Mouse (Mus musculus) heart, embryonic 13.5 days (tissue): Measurements from ENCODE around the gene Pdzrn4. TPM values are rescaled to one million over a fixed set of nuclear protein-coding genes. Genes with fewer than 3 reads are reported as not detected.
"Not testable (repeated sequence)": the region's sequence is repeated elsewhere in the genome, so short reads cannot be mapped to it uniquely, and the experiment has no call there.

Experiments
- ATAC-seq: fragments of 200-750 bp; cut with Nextera tagmentation; 2 replicates; pipeline ENCODE4 v1.8.0; 2017; ENCODE audit warnings: moderate TSS enrichment; ENCODE audit not compliant: insufficient number of reproducible peaks, low FRiP score, low TSS enrichment; ENCODE audit errors: extremely low read depth
- H3K27ac ChIP-seq: fragments of 300-500 bp; sonication (generic); replicated peaks from 2 replicates; pipeline ENCODE4 v1.5.1; 2015; ENCODE audit warnings: moderate library complexity, mild to moderate bottlenecking, inconsistent platforms
- H3K27me3 ChIP-seq: fragments of 300-500 bp; sonication (generic); replicated peaks from 2 replicates; pipeline ENCODE4 v1.6.1; 2015; ENCODE audit warnings: mild to moderate bottlenecking, inconsistent platforms
- H3K36me3 ChIP-seq: fragments of 300-500 bp; sonication (generic); 2 replicates; pipeline ENCODE4 v1.6.1; 2015; ENCODE audit warnings: mild to moderate bottlenecking, inconsistent platforms
- H3K4me1 ChIP-seq: fragments of 300-500 bp; sonication (generic); 2 replicates; pipeline ENCODE4 v1.6.1; 2015; ENCODE audit warnings: inconsistent platforms
- H3K4me2 ChIP-seq: fragments of 300-500 bp; sonication (generic); 2 replicates; pipeline ENCODE4 v1.6.1; 2015; ENCODE audit warnings: inconsistent platforms, mild to moderate bottlenecking, moderate library complexity
- H3K4me3 ChIP-seq: fragments of 300-500 bp; sonication (generic); 2 replicates; pipeline ENCODE4 v1.5.1; 2015; ENCODE audit warnings: moderate library complexity, mild to moderate bottlenecking, inconsistent platforms
- H3K9ac ChIP-seq: fragments of 300-500 bp; sonication (generic); 2 replicates; pipeline ENCODE4 v1.6.1; 2015; ENCODE audit warnings: inconsistent platforms, mild to moderate bottlenecking, moderate library complexity
- H3K9me3 ChIP-seq: fragments of 300-500 bp; sonication (generic); 2 replicates; pipeline ENCODE4 v1.6.1; 2016; ENCODE audit warnings: inconsistent platforms
- WGBS: fragments of 180-500 bp; shearing (Covaris S2); methylation state at CpG from one replicate; pipeline ENCODE4 v1.1.7; 2015; ENCODE audit warnings: mixed read lengths; 5-methylcytosine and 5-hydroxymethylcytosine counted together
- polyA plus RNA-seq: library from polyadenylated mRNA; unstranded; fragments of >200 nt; fragmentation: Nextera tagmentation; extraction: Ambion mirVana; gene quantifications from 2 replicates; pipeline ENCODE4 v1.2.1, GENCODE M21; 2015

Pdzrn4 gene
- 0.74 and 0.79 TPM in 2 replicates for polyA plus RNA-seq

- Histone ChIP-seq H3K9ac (peak within 1 kb of the TSS; percentile 77), H3K27ac (no peak within 1 kb of the TSS), H3K36me3 (no peaks in the 10 kb centered on the region), H3K4me1 (peaks cover 11% of the 10 kb centered on the region), H3K4me3 (peak within 1 kb of the TSS; percentile 58), H3K27me3 (peaks cover 36% of the 10 kb centered on the region), H3K4me2 (peak within 1 kb of the TSS; percentile 90), H3K9me3 (no peaks in the 10 kb centered on the region)
- WGBS = under 1% methylated on average over 65 of the region's 65 CpGs
- peak; percentile 37; the same call in 1 of the 2 replicates for ATAC-seq
Measured at GRCm38 (mm10) chr15:92396770-92397608, at the start of gene Pdzrn4. Gene Pdzrn4 (plus strand): TSS chr15:92396881.

GRCm38 (mm10) chr15:92347426-92347825 is 49.3 kb upstream of the Pdzrn4 start:
- Histone ChIP-seq H3K9me3 (no peaks in the 10 kb centered on the region), H3K9ac (no peak overlapping the region), H3K4me1 (0 out of 2 replicates have a peak, but pooled peaks cover 2% of the 10 kb centered on the region), H3K4me3 (no peak overlapping the region), H3K36me3 (no peaks in the 10 kb centered on the region), H3K4me2 (no peak overlapping the region), H3K27me3 (no peaks in the 10 kb centered on the region), H3K27ac (no peak overlapping the region)
- ATAC-seq = no peak
- 51% methylated on average over 4 of the region's 4 CpGs for WGBS

- 49% methylated on average over 3 of the region's 3 CpGs for WGBS
- no peaks in the 10 kb centered on the region for H3K36me3 ChIP-seq
- H3K9me3 ChIP-seq = no peaks in the 10 kb centered on the region
- H3K4me2 ChIP-seq = no peak overlapping the region
- no peak overlapping the region for H3K27ac ChIP-seq
- ATAC-seq = no peak
- no peak overlapping the region for H3K9ac ChIP-seq
- 0 out of 2 replicates have a peak, but pooled peaks cover 2% of the 10 kb centered on the region for H3K4me1 ChIP-seq
- no peak overlapping the region for H3K4me3 ChIP-seq
- H3K27me3 ChIP-seq = no peaks in the 10 kb centered on the region
Measured at GRCm38 (mm10) chr15:92347902-92348301, 48.8 kb upstream of the Pdzrn4 start.

- H3K4me2 ChIP-seq, ATAC-seq, H3K27ac ChIP-seq, H3K9me3 ChIP-seq, H3K4me3 ChIP-seq, H3K9ac ChIP-seq, H3K4me1 ChIP-seq, H3K36me3 ChIP-seq, H3K27me3 ChIP-seq: not testable (repeated sequence)
Measured at GRCm38 (mm10) chr15:92348453-92348852, 48.2 kb upstream of the Pdzrn4 start.

GRCm38 (mm10) chr15:92364153-92364552 is 32.5 kb upstream of the Pdzrn4 start:
- no peak overlapping the region for H3K9ac ChIP-seq
- H3K27me3 ChIP-seq = no peaks in the 10 kb centered on the region
- H3K4me1 ChIP-seq = peaks cover 9% of the 10 kb centered on the region
- no peak for ATAC-seq
- H3K4me3 ChIP-seq = no peak overlapping the region
- 0 out of 2 replicates have a peak overlapping the region, but pooled peaks have one; percentile 32 for H3K27ac ChIP-seq
- WGBS = 25% methylated on average over 6 of the region's 6 CpGs
- no peaks in the 10 kb centered on the region for H3K36me3 ChIP-seq
- no peaks in the 10 kb centered on the region for H3K9me3 ChIP-seq
- H3K4me2 ChIP-seq = peak overlapping the region; percentile 28; the same call in 1 of the 2 replicates

- no peaks in the 10 kb centered on the region for H3K27me3 ChIP-seq
- no peak for ATAC-seq
- H3K27ac ChIP-seq = 0 out of 2 replicates have a peak overlapping the region, but pooled peaks have one; percentile 32
- H3K9ac ChIP-seq = no peak overlapping the region
- H3K4me3 ChIP-seq = no peak overlapping the region
- peaks cover 9% of the 10 kb centered on the region for H3K4me1 ChIP-seq
- no peaks in the 10 kb centered on the region for H3K9me3 ChIP-seq
- H3K36me3 ChIP-seq = no peaks in the 10 kb centered on the region
- peak overlapping the region; percentile 28; the same call in 1 of the 2 replicates for H3K4me2 ChIP-seq
Measured at GRCm38 (mm10) chr15:92364592-92364991, 32.1 kb upstream of the Pdzrn4 start.

GRCm38 (mm10) chr15:92394811-92395210 is 1.9 kb upstream of the Pdzrn4 start:
- Histone ChIP-seq H3K9me3 (no peaks in the 10 kb centered on the region), H3K27me3 (peaks cover 36% of the 10 kb centered on the region)
- 76% methylated on average over 5 of the region's 5 CpGs for WGBS

GRCm38 (mm10) chr15:92398747-92399146 is 2.1 kb downstream of the Pdzrn4 start:
- Histone ChIP-seq H3K4me2 (no peak overlapping the region), H3K27me3 (peaks cover 36% of the 10 kb centered on the region), H3K36me3 (no peaks in the 10 kb centered on the region), H3K27ac (no peak overlapping the region), H3K9me3 (no peaks in the 10 kb centered on the region), H3K4me3 (no peak overlapping the region), H3K4me1 (peaks cover 11% of the 10 kb centered on the region), H3K9ac (no peak overlapping the region)
- ATAC-seq = no peak
- 32% methylated on average over 2 of the region's 2 CpGs for WGBS

More at GRCm38 (mm10) chr15:92394811-92395210, 1.9 kb upstream of the Pdzrn4 start:
- Histone ChIP-seq H3K4me2 (no peak overlapping the region), H3K27ac (no peak overlapping the region), H3K9ac (no peak overlapping the region), H3K36me3 (no peaks in the 10 kb centered on the region), H3K4me1 (peaks cover 11% of the 10 kb centered on the region), H3K4me3 (no peak overlapping the region)
- ATAC-seq = no peak

GRCm38 (mm10) chr15:92399278-92399677 is 2.6 kb downstream of the Pdzrn4 start:
- ATAC-seq = no peak
- H3K27ac ChIP-seq = no peak overlapping the region
- H3K27me3 ChIP-seq = peaks cover 36% of the 10 kb centered on the region
- peaks cover 11% of the 10 kb centered on the region for H3K4me1 ChIP-seq
- 69% methylated on average over 5 of the region's 5 CpGs for WGBS
- H3K9ac ChIP-seq = no peak overlapping the region
- no peak overlapping the region for H3K4me2 ChIP-seq
- H3K9me3 ChIP-seq = no peaks in the 10 kb centered on the region
- no peaks in the 10 kb centered on the region for H3K36me3 ChIP-seq
- no peak overlapping the region for H3K4me3 ChIP-seq

GRCm38 (mm10) chr15:92401554-92401953 is 4.9 kb downstream of the Pdzrn4 start:
- peaks cover 11% of the 10 kb centered on the region for H3K4me1 ChIP-seq
- H3K27me3 ChIP-seq = peaks cover 23% of the 10 kb centered on the region
- no peak for ATAC-seq
- 59% methylated on average over 6 of the region's 6 CpGs for WGBS
- H3K9ac ChIP-seq = no peak overlapping the region
- no peaks in the 10 kb centered on the region for H3K9me3 ChIP-seq
- no peak overlapping the region for H3K27ac ChIP-seq
- H3K36me3 ChIP-seq = no peaks in the 10 kb centered on the region
- no peak overlapping the region for H3K4me3 ChIP-seq
- no peak overlapping the region for H3K4me2 ChIP-seq

- Histone ChIP-seq H3K4me3 (no peak overlapping the region), H3K4me1 (no peaks in the 10 kb centered on the region), H3K27me3 (no peaks in the 10 kb centered on the region), H3K9me3 (no peaks in the 10 kb centered on the region), H3K4me2 (no peak overlapping the region), H3K9ac (no peak overlapping the region), H3K27ac (no peak overlapping the region), H3K36me3 (no peaks in the 10 kb centered on the region)
- no peak for ATAC-seq
- 30% methylated on average over 4 of the region's 4 CpGs for WGBS
Measured at GRCm38 (mm10) chr15:92415323-92415722, 18.6 kb downstream of the Pdzrn4 start.

- Histone ChIP-seq H3K27me3 (no peaks in the 10 kb centered on the region), H3K36me3 (no peaks in the 10 kb centered on the region), H3K9ac (no peak overlapping the region), H3K4me3 (no peak overlapping the region), H3K4me2 (no peak overlapping the region), H3K27ac (no peak overlapping the region), H3K4me1 (no peaks in the 10 kb centered on the region), H3K9me3 (no peaks in the 10 kb centered on the region)
- ATAC-seq = no peak
- WGBS = 88% methylated on average over 6 of the region's 6 CpGs
Measured at GRCm38 (mm10) chr15:92416141-92416540, 19.5 kb downstream of the Pdzrn4 start.
